Mouse (Mus musculus) myocyte (in vitro differentiated cells): Measurements from ENCODE around the gene Abhd17c.

Experiments
- MAX ChIP-seq: IDR thresholded peaks from one replicate; pipeline ENCODE4 v1.6.1; 2011; ENCODE audit warnings: low read depth, mild to moderate bottlenecking, control low read depth
- POLR2A ChIP-seq: IDR thresholded peaks from one replicate; pipeline ENCODE4 v1.6.1; 2011; ENCODE audit warnings: low read depth, mild to moderate bottlenecking, control low read depth, moderate library complexity; ENCODE audit not compliant: insufficient read length
- POLR2AphosphoS2 ChIP-seq: IDR thresholded peaks from one replicate; pipeline ENCODE4 v1.6.1; 2011; ENCODE audit warnings: low read depth, control low read depth; ENCODE audit not compliant: insufficient read length
- TCF12 ChIP-seq: IDR thresholded peaks from one replicate; pipeline ENCODE4 v1.6.1; 2011; ENCODE audit warnings: mild to moderate bottlenecking, control low read depth; ENCODE audit not compliant: poor library complexity, insufficient read depth, severe bottlenecking

- TF ChIP-seq TCF12, result no peak
- no peak for TF ChIP-seq POLR2A
- no peak for TF ChIP-seq POLR2AphosphoS2
- no peak for TF ChIP-seq MAX
These were observed 33.5 kb upstream of the Abhd17c start for GRCm38 (mm10) chr7:84185196-84185595.
